Mouse (Mus musculus) frontal cortex, adult 2 months (tissue): Measurements from ENCODE around the gene Rnf145. TPM values are rescaled to one million over a fixed set of nuclear protein-coding genes. Genes with fewer than 3 reads are reported as not detected.

Experiments
- DNase-seq, 2 experiments: peaks; one replicate each; pipeline ENCODE4 v3.0.0; 2022; ENCODE audit warnings: low spot score in 1 of 2; ENCODE audit errors: extremely low spot score in 1 of 2
- polyA plus RNA-seq: library from polyadenylated mRNA; depleted of rRNA; stranded (reverse); fragments of >200 nt; gene quantifications from 2 replicates; pipeline ENCODE4 v1.2.3, GENCODE M21; 2012

Rnf145 gene
- polyA plus RNA-seq, 1 experiment = 88.6 TPM

DNA sequence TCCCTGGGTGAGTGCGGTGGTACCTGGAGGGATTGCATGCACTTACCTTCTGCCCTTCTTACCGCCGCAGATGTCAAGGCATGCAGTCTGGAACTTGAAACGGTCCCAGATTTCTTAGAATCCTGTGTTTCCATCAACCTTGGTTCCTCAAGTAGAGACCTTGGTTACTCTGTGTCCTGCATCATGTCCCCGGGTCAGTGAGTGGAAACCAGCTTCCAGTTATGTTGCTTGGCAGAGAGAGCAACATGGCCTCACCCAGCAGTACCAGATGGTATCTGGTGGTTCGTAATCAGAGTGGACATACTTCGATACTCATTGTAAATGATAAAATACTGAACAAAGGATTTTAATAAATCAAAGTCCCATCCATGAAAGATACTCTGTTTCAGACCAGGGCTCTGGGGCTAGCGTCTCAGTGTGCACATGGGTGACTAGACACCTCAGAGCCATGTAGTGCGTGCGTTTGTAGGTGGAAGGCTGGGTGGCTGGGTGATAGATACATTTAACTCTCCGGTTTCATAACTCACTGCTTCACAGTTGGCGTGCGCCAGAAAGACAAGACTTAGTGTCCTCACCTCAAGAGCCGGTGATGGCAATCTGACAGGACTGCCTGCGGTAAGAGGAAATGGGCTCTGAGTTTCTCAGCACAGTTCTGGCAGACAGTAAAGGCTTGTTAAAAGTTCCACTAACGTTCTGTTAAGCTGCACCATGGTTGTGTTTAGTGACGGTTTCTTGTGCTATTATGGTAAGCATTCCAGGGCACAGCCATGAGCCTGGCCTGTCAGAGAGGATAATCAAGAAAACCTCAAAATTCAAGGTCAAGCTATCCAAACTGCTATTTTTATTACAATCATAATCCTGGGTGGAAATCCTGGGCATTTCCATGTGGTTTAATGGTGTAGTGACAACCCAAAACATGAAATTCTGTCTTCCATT lies 14.3 kb downstream of the Rnf145 start:
- no peak for DNase-seq

DNA sequence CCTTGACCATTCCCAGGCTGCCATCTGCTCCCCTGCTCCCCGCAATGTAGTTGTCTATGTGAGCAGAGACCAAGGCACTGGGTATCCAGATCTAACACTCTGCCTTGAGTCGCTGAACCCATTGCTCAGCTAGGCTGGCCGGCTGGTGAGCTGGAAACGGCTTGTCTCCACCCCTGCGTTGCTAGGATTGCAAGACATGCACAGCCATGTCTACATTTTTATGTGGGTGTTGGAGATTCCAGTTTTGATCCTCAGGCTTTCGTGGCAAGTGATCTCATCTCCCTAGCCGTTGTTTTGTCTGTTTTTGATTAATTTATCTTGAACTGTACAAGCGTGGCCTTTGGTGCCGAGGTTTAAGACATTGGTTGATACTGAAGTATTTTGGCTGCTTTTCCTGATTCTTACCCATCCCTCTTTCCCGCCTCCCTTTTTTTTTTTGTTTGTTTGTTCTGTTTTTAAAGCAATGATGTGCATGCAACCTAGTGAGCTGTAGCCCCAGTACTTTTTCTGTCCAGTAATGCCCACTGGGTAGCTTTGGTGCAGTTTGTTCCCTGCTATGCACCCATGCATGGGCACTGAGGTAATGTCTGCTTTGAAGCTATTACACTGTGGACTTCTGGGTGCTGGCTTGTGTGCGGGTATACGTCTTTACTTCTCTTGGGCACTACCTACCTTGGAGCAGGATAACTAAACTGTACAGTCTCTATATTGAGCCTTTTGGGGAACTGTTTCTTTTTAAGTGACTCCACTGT lies 16.4 kb downstream of the Rnf145 start:
- no peak for DNase-seq

DNA sequence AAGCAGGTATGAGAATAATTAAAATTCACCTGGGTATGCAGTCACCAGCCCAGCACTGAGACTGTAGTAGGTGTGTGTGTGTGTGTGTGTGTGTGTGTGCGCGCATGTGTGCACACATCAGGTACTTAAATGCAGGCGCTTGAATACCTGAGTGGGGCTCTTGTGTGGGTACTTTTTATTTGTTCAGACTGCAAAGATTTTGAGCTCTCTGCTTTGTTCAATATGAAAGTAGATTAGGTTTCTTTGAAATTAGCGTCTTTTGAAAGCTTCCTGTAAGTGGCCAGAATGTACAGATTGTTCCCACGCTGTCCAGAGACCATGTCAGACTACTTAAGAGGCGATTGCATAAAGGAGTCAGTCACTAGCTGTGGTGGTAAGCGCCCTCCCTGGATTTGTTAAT lies 18.6 kb downstream of the Rnf145 start:
- DNase-seq = no peak

GRCm38 (mm10) chr11:44538101-44538500 lies 19.3 kb downstream of the Rnf145 start:
- DNase-seq = no peak

DNA sequence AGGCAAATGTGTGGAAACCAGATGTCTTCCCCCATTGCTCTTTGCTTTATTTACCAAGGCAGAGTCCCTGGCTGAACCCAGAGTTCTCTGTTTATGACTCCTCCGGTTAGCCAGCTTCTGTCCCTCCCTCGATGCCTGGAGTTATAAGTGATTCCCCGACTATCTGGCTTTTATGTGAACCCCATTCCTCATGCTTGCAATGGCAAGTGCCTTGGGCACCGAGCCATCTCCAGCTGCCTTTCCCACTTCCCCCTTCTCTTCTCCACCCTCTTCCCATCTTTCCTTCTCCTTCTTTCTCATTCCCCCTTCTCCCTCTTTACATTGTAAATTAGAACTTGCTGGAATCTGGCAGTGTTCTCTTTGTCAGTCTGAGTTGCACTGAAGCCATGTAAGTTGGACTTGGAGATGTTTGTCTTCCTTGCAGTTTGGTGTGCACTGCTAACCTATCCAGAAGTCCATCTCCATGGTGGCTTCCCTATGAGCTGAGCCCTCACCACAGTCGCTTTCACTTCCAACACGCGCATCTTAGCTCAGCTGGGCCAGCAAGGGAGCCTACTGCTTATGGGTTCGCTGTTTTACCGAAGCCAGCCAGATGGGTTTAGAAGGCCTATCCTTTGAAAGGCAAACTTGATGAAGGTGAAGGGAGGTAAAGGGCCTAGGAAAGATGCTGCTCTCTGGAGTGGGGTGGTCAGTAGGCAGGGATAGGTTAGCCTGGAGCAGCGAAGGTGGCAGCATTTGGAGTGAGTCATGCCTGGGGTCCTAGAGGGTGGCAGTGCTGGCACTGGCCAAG lies 19.9 kb downstream of the Rnf145 start:
- no peak for DNase-seq

- no peak for DNase-seq
Measured at GRCm38 (mm10) chr11:44539291-44539930, 20.6 kb downstream of the Rnf145 start.

DNA sequence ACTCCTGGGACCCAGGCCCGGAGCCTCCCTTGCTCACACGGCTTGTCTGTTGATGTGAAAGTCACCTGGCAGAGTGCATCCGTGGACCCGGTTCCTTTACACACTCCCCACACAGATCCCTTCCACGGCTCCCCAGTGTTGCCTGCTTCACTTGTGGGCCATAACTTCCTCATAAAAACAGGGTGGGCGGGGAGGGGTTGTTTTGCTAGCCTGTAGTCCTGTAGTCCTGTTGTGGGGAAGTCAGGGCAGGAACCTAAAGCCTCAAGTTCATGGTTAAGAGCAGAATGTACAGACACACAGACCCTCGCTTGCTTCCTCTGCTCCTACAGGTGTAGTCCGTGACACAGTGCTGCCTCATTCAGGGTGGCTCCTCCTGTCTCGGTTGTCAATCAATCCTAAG lies 21.5 kb downstream of the Rnf145 start:
- DNase-seq = no peak

DNA sequence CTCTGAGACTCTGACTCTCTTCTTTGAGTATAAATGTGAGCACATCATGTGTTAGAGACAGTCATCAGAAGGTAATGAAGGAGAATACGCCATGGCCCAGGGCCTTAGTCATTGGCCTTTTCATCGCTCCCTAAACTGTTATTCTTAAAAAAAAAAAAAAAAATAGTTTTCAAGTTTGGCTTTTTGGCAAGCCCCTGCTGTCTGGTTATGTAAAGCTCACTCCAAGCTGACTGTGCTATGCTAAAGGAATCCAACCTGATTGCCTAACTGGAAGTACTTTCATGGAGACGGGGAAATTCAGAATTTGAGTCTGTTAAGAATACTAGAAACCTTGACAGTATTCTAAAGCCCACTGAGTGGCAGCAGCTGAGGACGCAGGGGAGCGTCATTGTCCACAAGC lies 22.5 kb downstream of the Rnf145 start:
- DNase-seq = no peak

DNA sequence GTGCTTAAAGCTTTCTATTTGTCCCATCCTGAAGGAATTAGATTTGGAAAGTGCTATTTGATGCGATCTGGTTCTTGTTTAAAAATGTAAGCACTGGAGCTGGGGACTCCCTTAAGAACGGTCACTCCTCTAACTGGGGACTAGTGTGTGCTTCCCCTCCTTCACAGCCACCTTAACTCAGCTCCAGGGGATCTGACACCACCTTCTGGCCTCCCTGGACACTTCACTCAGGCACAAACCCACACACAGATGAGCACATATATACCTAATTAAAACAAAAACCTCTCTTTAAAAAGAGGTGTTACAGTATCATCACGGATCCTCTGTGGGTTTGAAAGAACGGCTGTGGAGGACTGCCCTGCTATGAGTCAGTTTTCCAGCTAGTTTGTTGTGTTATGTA lies 23.0 kb downstream of the Rnf145 start:
- no peak for DNase-seq

- no peak for DNase-seq
Measured at GRCm38 (mm10) chr11:44543593-44543992, 24.8 kb downstream of the Rnf145 start.

DNA sequence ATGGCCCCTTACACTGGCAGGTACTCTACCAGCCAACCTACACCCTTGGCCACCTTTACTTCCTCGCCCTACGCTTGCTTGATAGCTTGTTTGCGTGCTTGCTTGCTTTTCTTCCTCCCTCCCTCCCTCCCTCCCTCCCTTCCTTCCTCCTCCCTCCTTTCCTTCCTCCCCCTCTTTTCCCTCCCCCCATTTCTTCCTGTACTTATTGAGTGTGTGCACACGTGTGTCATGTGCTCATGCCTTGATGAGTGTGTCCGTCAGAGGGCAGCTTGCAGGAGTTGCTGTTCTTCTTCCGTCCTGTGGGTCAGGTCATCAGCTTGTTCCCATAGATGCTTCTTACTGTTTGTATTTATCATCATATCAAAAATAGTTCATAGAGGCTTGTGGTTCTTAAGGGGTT lies 25.2 kb downstream of the Rnf145 start:
- no peak for DNase-seq

DNA sequence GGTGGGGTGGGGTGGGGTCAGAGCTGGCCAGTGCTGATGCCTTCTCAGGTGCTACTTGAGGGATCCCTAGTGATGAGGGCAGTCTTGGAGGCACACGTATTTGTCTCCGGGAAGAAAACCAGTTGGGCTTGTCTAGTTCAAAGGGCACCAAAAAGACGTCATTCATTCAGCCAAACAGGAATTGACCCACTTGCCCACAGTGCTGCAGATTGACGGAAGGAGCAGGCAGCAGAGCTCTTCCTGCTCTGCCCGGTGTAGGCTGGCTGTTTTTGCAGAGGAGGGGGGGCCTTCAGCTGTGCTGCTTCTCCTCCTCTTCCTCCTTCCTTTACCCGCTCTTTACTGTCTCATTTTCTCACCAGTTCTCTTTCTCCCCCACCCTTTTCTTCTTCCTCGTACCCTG lies 26.4 kb downstream of the Rnf145 start:
- no peak for DNase-seq

- DNase-seq = no peak
Measured at GRCm38 (mm10) chr11:44546250-44546649, 27.5 kb downstream of the Rnf145 start.

- DNase-seq = peak; percentile 43 to 66
Measured at GRCm38 (mm10) chr11:44547651-44548196, 29.0 kb downstream of the Rnf145 start.

DNA sequence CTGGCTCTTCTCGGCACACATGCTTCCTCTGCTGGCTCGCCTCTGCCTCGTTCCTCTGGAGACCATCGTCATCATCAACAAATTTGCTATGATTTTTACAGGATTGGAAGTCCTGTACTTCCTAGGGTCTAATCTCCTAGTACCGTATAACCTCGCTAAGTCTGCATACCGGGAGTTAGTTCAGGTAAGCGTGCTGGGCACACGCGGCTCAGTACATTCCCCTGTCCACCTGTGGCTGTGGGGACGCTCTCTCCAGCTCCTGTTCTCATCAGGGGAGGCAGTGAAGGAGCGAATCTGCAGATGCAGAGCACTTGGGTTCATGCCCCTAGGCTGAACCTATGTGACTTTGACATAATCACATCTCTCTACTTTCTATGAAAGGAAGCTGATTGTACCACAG lies 30.1 kb downstream of the Rnf145 start:
- DNase-seq = no peak

- no peak for DNase-seq
Measured at GRCm38 (mm10) chr11:44549511-44550278, 30.9 kb downstream of the Rnf145 start.

DNA sequence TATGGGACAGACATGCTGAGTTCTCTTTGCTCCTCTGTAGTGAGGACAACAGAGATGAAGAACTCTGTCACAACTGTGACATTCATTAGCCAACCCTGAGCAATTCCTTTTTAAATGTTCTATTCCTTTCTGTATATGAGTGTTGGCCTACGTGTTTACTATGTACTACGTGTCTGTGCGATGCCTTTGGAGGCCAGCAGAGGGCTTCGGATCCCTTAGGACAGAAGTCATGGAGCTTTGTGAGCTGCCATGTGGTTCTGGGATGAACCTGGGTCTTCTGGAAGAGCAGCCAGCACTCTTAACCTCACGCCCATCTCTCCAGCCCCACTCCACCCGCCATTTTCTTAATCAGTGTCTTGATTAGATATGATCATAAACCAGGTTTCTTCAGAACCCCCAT lies 32.2 kb downstream of the Rnf145 start:
- DNase-seq = no peak

- DNase-seq = no peak
Measured at GRCm38 (mm10) chr11:44554339-44554738, 35.6 kb downstream of the Rnf145 start.

DNA sequence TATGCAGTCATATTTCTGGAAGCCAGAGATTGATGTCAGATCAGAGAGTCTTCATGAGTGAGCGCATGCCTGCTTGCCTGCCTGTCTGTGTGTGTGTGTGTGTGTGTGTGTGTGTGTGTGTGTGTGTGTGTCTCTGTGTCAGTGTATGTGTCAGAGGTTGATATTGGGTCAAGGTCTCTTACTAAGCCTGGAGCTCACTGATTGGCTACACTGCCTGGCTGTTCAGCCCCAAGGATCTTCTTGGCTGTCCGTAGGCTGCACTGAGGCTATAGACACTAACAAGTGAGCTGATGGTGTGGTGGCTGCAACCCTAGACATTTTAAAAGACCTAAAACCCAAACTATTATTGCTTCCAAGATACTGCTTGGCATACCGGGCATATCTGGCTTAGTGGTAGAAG lies 39.8 kb downstream of the Rnf145 start:
- DNase-seq = no peak

DNA sequence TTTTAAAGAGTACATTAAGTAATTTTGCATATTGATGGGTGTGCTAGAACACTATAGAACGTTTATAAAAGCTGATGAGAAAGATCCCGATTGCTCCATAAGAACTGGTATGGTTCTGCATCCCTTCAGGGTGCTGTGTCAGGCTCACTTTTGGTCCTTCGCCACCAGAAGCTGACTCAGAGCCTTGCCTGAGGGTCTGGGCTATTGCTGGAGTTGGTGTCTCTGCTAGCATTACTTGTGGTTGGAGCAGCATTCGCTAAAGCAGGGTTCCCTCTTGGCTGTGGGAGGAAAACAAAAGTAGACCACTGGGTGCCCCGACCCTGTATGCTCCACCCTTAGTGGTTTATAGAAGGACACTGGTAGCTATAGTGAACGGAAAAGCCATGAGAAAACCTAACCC lies 40.7 kb downstream of the Rnf145 start:
- DNase-seq = no peak
